Mouse (Mus musculus) midbrain, embryonic 12.5 days (tissue): ENCODE data around the gene Frmd8. TPM values are rescaled to one million over a fixed set of nuclear protein-coding genes. Genes with fewer than 3 reads are reported as not detected.

Experiments used
- ATAC-seq: fragments of 200-750 bp; cut with Nextera tagmentation; 2 replicates; pipeline ENCODE4 v1.8.0; 2017; ENCODE audit warnings: low read depth, moderate TSS enrichment, moderate library complexity; ENCODE audit not compliant: low FRiP score
- H3K27ac ChIP-seq: fragments of 300-500 bp; sonication (generic); replicated peaks from 2 replicates; pipeline ENCODE4 v1.5.1; 2016; ENCODE audit warnings: mild to moderate bottlenecking
- H3K27me3 ChIP-seq: fragments of 300-500 bp; sonication (generic); 2 replicates; pipeline ENCODE4 v1.6.1; 2016; ENCODE audit warnings: mild to moderate bottlenecking
- H3K36me3 ChIP-seq: fragments of 300-500 bp; sonication (generic); 2 replicates; pipeline ENCODE4 v1.6.1; 2016
- H3K4me1 ChIP-seq: fragments of 300-500 bp; sonication (generic); 2 replicates; pipeline ENCODE4 v1.6.1; 2016
- H3K4me2 ChIP-seq: fragments of 300-500 bp; sonication (generic); replicated peaks from 2 replicates; pipeline ENCODE4 v1.6.1; 2016; ENCODE audit warnings: mild to moderate bottlenecking, moderate library complexity
- H3K4me3 ChIP-seq: fragments of 300-500 bp; sonication (generic); 2 replicates; pipeline ENCODE4 v1.5.1; 2016; ENCODE audit warnings: mild to moderate bottlenecking
- H3K9ac ChIP-seq: fragments of 300-500 bp; sonication (generic); replicated peaks from 2 replicates; pipeline ENCODE4 v1.6.1; 2016; ENCODE audit warnings: mild to moderate bottlenecking, moderate library complexity
- H3K9me3 ChIP-seq: fragments of 300-500 bp; sonication (generic); 2 replicates; pipeline ENCODE4 v1.6.1; 2016; ENCODE audit warnings: mild to moderate bottlenecking
- WGBS: fragments of 180-500 bp; shearing (Covaris S2); methylation state at CpG from one replicate; pipeline ENCODE4 v1.1.7; 2016; 5-methylcytosine and 5-hydroxymethylcytosine counted together
- polyA plus RNA-seq: library from polyadenylated mRNA; unstranded; fragments of >200 nt; fragmentation: Nextera tagmentation; extraction: Ambion mirVana; gene quantifications from 2 replicates; pipeline ENCODE4 v1.2.1, GENCODE M21; 2016

Frmd8 gene
- polyA plus RNA-seq, 1 experiment from 2014 or later, result 22.3 TPM

GRCm38 (mm10) chr19:5825901-5826730 lies 49.0 kb downstream of the Frmd8 start:
- Histone ChIP-seq H3K9me3 (no peaks in the 10 kb centered on the region), H3K27me3 (peaks cover 11% of the 10 kb centered on the region), H3K27ac (no peak overlapping the region), H3K4me3 (no peak overlapping the region), H3K36me3 (no peaks in the 10 kb centered on the region), H3K9ac (no peak overlapping the region), H3K4me2 (no peak overlapping the region), H3K4me1 (peaks cover 22% of the 10 kb centered on the region)
- ATAC-seq, result no peak
- WGBS, result 91% methylated on average over 5 of the region's 5 CpGs

GRCm38 (mm10) chr19:5824826-5825617 lies 50.1 kb downstream of the Frmd8 start:
- WGBS, result 84% methylated on average over 10 of the region's 10 CpGs
- H3K4me1 ChIP-seq, result peaks cover 22% of the 10 kb centered on the region

DNA sequence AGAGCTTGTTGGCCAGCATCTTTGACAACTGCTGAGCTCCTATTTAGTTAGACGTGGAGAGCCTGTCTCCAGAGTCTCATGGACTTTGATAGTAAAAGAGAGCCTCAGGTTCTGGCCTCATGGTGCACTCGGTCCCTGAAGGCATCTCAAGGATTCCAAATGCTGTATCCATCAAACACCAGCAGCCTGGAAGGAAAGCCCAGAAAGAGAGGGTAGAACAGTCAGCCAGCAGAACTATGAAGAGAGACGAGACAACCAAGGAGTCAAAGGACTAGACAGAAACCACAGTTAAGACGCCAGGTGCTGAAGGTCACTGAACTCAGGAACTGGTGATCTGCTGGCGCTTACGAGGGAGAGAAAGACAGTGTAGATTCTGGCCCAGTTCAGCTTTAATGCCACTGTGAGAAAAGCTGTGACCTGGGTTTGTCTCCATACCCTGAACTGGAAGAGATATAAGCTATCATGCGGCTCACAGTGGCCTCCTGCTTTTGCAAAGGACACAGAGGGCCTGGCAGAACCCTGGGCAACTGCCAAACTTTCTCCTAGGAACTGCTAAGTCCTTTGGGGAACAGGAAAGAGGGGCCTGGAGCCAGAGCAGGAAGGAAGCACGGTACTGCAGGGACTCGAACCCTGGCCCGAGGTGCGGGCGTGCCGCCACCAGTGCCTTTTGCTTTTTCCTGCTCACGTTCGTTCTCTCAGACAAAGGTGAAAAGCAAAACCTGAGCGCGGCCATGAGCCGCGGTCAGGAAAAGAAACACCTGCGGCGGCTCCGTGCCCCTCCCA lies 50.8 kb downstream of the Frmd8 start:
- Histone ChIP-seq H3K4me2 (no peak overlapping the region), H3K9ac (no peak overlapping the region), H3K36me3 (no peaks in the 10 kb centered on the region), H3K4me3 (no peak overlapping the region), H3K27ac (no peak overlapping the region), H3K9me3 (no peaks in the 10 kb centered on the region), H3K27me3 (peaks cover 11% of the 10 kb centered on the region), H3K4me1 (peaks cover 19% of the 10 kb centered on the region)
- 72% methylated on average over 22 of the region's 22 CpGs for WGBS
- no peak for ATAC-seq

More at GRCm38 (mm10) chr19:5824826-5825617, 50.1 kb downstream of the Frmd8 start:
- Histone ChIP-seq H3K9me3 (no peaks in the 10 kb centered on the region), H3K27ac (no peak overlapping the region), H3K4me2 (no peak overlapping the region), H3K9ac (no peak overlapping the region), H3K36me3 (no peaks in the 10 kb centered on the region), H3K4me3 (no peak overlapping the region), H3K27me3 (peaks cover 11% of the 10 kb centered on the region)
- no peak for ATAC-seq

DNA sequence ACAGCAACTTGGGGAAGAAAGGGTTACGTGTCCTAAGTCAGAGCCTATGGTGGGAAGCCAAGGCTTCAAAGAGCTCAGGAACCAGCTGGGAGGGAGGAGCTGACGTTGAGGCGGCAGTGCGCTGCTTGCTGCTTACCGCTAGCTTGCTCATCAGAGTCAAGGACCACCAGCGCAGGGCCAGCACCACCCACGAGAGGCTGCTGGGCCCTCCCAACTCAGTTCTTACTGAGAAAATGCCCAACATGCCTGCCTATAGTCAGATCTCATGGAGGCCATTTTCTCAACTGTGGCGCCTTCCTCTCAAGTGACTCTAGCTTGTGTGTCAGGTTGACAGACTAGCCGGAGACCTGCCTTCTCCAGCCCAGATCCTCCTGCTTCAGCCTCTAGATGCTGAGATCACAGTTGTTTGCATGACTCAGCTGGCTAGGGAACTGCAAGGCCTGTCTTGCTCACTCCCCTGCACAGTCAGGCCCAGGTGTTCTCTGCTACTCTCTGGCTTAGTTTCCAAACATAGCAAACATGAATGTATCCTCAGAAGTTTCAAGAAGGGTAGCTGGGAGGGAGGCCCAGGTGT lies 51.7 kb downstream of the Frmd8 start:
- no peak overlapping the region for H3K9ac ChIP-seq
- H3K9me3 ChIP-seq, result no peaks in the 10 kb centered on the region
- no peak for ATAC-seq
- peaks cover 17% of the 10 kb centered on the region for H3K4me1 ChIP-seq
- WGBS, result 18% methylated on average over 9 of the region's 9 CpGs
- no peak overlapping the region for H3K4me3 ChIP-seq
- peak overlapping the region; percentile 30; the same call in 1 of the 2 replicates for H3K27ac ChIP-seq
- H3K36me3 ChIP-seq, result no peaks in the 10 kb centered on the region
- no peak overlapping the region for H3K4me2 ChIP-seq
- H3K27me3 ChIP-seq, result peaks cover 11% of the 10 kb centered on the region

DNA sequence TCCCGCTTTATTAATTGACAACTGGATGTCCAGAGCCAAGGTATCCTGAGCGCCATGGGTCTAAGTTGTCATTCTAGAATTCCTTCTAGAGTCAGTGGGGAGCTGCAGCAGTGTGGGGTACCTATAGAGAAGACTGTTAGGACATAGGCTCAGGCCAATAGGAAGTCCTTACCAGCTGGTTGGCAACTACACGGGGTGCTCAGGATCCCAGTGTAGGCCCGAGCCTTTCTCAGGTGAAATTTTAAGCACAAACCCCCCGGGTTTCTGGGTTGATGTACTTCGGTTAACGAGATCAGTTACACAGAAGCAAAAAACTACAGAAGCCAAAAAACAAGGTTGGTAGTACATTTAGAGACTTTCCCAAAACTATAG lies 52.3 kb downstream of the Frmd8 start:
- Histone ChIP-seq H3K27me3 (peaks cover 11% of the 10 kb centered on the region), H3K4me2 (no peak overlapping the region), H3K9ac (no peak overlapping the region), H3K4me3 (no peak overlapping the region), H3K36me3 (no peaks in the 10 kb centered on the region), H3K9me3 (no peaks in the 10 kb centered on the region), H3K4me1 (peaks cover 21% of the 10 kb centered on the region), H3K27ac (no peak overlapping the region)
- WGBS, result 73% methylated on average over 7 of the region's 7 CpGs
- ATAC-seq, result no peak

GRCm38 (mm10) chr19:5822174-5822833 lies 52.8 kb downstream of the Frmd8 start:
- Histone ChIP-seq H3K27ac (no peak overlapping the region), H3K4me2 (no peak overlapping the region), H3K4me1 (peaks cover 24% of the 10 kb centered on the region), H3K9me3 (no peaks in the 10 kb centered on the region), H3K9ac (no peak overlapping the region), H3K4me3 (no peak overlapping the region), H3K27me3 (peaks cover 11% of the 10 kb centered on the region), H3K36me3 (no peaks in the 10 kb centered on the region)
- WGBS, result 53% methylated on average over 12 of the region's 12 CpGs
- ATAC-seq, result no peak

GRCm38 (mm10) chr19:5821847-5822173 lies 53.3 kb downstream of the Frmd8 start:
- WGBS, result 80% methylated on average over 5 of the region's 5 CpGs

DNA sequence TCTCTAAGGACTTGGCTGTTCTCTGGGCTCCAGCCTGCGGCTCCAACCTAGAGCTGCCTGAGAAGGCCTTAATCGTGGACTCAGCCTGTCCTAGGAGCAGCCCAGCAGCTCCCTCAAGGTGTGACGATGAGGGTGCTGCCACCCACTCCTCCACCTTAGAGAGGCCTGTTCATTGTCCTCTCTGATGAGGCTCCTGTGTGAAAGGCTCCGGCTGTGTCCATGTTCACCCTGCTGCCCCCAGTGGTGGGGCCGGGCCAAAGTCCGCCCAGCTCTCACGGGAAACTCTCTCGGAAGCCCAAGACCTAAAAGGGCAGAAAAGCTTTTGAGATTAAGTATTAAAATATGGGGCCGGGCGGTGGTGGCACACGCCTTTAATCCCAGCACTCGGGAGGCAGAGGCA lies 55.5 kb downstream of the Frmd8 start:
- Histone ChIP-seq H3K4me2 (no peak overlapping the region), H3K27ac (no peak overlapping the region), H3K9me3 (no peaks in the 10 kb centered on the region), H3K4me3 (no peak overlapping the region), H3K36me3 (no peaks in the 10 kb centered on the region), H3K4me1 (peaks cover 26% of the 10 kb centered on the region), H3K27me3 (peaks cover 8% of the 10 kb centered on the region), H3K9ac (no peak overlapping the region)
- WGBS, result 51% methylated on average over 12 of the region's 12 CpGs
- ATAC-seq, result no peak

More at GRCm38 (mm10) chr19:5821847-5822173, 53.3 kb downstream of the Frmd8 start:
- H3K27me3 ChIP-seq, result peaks cover 11% of the 10 kb centered on the region
- H3K27ac ChIP-seq, result no peak overlapping the region
- H3K36me3 ChIP-seq, result no peaks in the 10 kb centered on the region
- H3K4me2 ChIP-seq, result no peak overlapping the region
- H3K9ac ChIP-seq, result no peak overlapping the region
- H3K9me3 ChIP-seq, result no peaks in the 10 kb centered on the region
- peaks cover 24% of the 10 kb centered on the region for H3K4me1 ChIP-seq
- no peak overlapping the region for H3K4me3 ChIP-seq
- ATAC-seq, result no peak

- Histone ChIP-seq H3K9me3 (no peaks in the 10 kb centered on the region), H3K4me2 (no peak overlapping the region), H3K4me3 (no peak overlapping the region), H3K36me3 (no peaks in the 10 kb centered on the region), H3K27ac (no peak overlapping the region), H3K9ac (no peak overlapping the region), H3K4me1 (peaks cover 25% of the 10 kb centered on the region), H3K27me3 (no peaks in the 10 kb centered on the region)
- peak; percentile 27; the same call in 1 of the 2 replicates for ATAC-seq
- WGBS, result 73% methylated on average over 6 of the region's 6 CpGs
These were observed 56.5 kb downstream of the Frmd8 start for GRCm38 (mm10) chr19:5818590-5818977.

DNA sequence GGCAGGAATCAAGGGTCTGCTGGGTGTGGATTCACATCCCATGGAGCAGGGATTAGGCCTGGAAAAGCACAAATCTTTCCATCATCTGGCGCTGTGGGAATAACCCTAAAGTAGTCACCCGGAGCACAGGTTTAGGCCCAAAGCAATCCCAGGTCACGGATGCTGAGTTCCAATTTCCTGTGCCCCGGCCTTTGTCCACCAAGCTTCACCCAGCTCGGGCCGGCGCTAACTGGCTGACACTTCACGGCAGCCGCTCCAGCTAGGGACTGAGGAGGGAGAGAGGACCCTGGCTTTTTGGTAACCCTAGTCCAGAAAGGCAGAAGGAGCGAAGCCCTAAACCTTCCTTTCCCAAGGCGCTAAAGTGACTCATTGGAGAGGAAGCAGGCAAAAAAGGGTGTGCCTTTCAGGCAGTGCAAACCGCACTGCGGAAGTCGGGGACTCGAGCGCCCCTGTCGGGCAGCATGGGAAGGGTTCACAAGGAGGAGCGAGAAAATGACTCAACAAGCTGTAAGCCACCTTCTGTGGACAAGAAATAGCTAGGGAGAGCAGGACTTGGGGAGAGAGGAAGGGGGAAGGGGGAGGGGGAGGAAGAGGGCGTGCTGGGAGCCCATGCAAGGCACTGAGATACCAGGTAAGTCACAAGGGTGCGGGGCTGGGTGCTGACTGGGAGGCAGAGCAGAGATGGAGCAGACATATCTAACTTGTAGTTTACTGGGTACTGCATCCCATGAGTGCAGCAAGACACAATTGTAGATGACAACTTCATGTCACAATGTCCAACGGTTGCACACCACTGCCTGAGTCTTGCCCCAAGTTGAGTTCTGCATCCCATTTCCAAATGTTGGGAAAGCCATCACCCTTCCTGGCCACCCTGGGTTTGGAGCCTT lies 57.1 kb downstream of the Frmd8 start:
- 21% methylated on average over 20 of the region's 21 CpGs for WGBS
- no peaks in the 10 kb centered on the region for H3K36me3 ChIP-seq
- peak overlapping the region; percentile 43 for H3K4me2 ChIP-seq
- peak overlapping the region; percentile 52 for H3K9ac ChIP-seq
- H3K4me3 ChIP-seq, result peak overlapping the region; percentile 26; the same call in 1 of the 2 replicates
- peak overlapping the region; percentile 60; the same call in 1 of the 2 replicates for H3K27ac ChIP-seq
- no peaks in the 10 kb centered on the region for H3K9me3 ChIP-seq
- peak; percentile 34; the same call in 1 of the 2 replicates for ATAC-seq
- no peaks in the 10 kb centered on the region for H3K27me3 ChIP-seq
- H3K4me1 ChIP-seq, result peaks cover 20% of the 10 kb centered on the region
